Mouse (Mus musculus) intestine, embryonic 16.5 days (tissue): ENCODE data around the gene Klk14. TPM values are rescaled to one million over a fixed set of nuclear protein-coding genes. Genes with fewer than 3 reads are reported as not detected.
A peak's percentile ranks its signal among the peaks of the same experiment; 100 is the strongest.
"Not testable (repeated sequence)": the region's sequence is repeated elsewhere in the genome, so short reads cannot be mapped to it uniquely, and the experiment has no call there.

Source experiments
- ATAC-seq: fragments of 200-750 bp; cut with Nextera tagmentation; 2 replicates; pipeline ENCODE4 v1.8.0; 2017; ENCODE audit warnings: moderate TSS enrichment, moderate library complexity
- H3K27ac ChIP-seq: fragments of 300-500 bp; sonication (generic); 2 replicates; pipeline ENCODE4 v1.5.1; 2014; ENCODE audit warnings: mild to moderate bottlenecking, low read length
- H3K27me3 ChIP-seq: fragments of 300-500 bp; sonication (generic); replicated peaks from 2 replicates; pipeline ENCODE4 v1.6.1; 2014; ENCODE audit warnings: low read length, control low read depth, mixed read lengths; ENCODE audit not compliant: control insufficient read depth, insufficient read depth
- H3K36me3 ChIP-seq: fragments of 300-500 bp; sonication (generic); 2 replicates; pipeline ENCODE4 v1.6.1; 2014; ENCODE audit warnings: low read length, control low read depth; ENCODE audit not compliant: control insufficient read depth, insufficient read depth
- H3K4me1 ChIP-seq: fragments of 300-500 bp; sonication (generic); 2 replicates; pipeline ENCODE4 v1.6.1; 2014; ENCODE audit warnings: low read length, control low read depth, mixed read lengths; ENCODE audit not compliant: control insufficient read depth, insufficient read depth
- H3K4me2 ChIP-seq: fragments of 300-500 bp; sonication (generic); 2 replicates; pipeline ENCODE4 v1.6.1; 2014; ENCODE audit warnings: low read depth, low read length, control low read depth
- H3K4me3 ChIP-seq: fragments of 300-500 bp; sonication (generic); 2 replicates; pipeline ENCODE4 v1.5.1; 2014; ENCODE audit warnings: mild to moderate bottlenecking, low read length
- H3K9ac ChIP-seq: fragments of 300-500 bp; sonication (generic); 2 replicates; pipeline ENCODE4 v1.6.1; 2014; ENCODE audit warnings: low read depth, low read length
- H3K9me3 ChIP-seq: fragments of 300-500 bp; sonication (generic); 2 replicates; pipeline ENCODE4 v1.6.1; 2016; ENCODE audit warnings: low read length, control low read depth; ENCODE audit not compliant: control insufficient read depth
- WGBS: fragments of 180-500 bp; shearing (Covaris S2); extraction: QIAGEN DNeasy Blood & Tissue Kit; methylation state at CpG from one replicate; pipeline ENCODE4 v1.1.7; 2014; 5-methylcytosine and 5-hydroxymethylcytosine counted together
- polyA plus RNA-seq: library from polyadenylated mRNA; unstranded; fragments of >200 nt; fragmentation: Nextera tagmentation; extraction: Ambion mirVana; gene quantifications from 2 replicates; pipeline ENCODE4 v1.2.1, GENCODE M21; 2015

The Klk14 gene
- polyA plus RNA-seq, 1 experiment from 2014 or later, result 0.33 TPM

GRCm38 (mm10) chr7:43671064-43671808 lies 19.0 kb upstream of the Klk14 start:
- peak overlapping the region; percentile 82 for H3K9ac ChIP-seq
- WGBS, result 66% methylated on average over 11 of the region's 11 CpGs
- H3K4me1 ChIP-seq, result peaks cover 8% of the 10 kb centered on the region
- peak; percentile 36 for ATAC-seq
- H3K9me3 ChIP-seq, result peaks cover under 1% of the 10 kb centered on the region; the same call in 1 of the 2 replicates
- peaks cover 14% of the 10 kb centered on the region for H3K36me3 ChIP-seq
- no peaks in the 10 kb centered on the region for H3K27me3 ChIP-seq
- peak overlapping the region; percentile 55; the same call in 1 of the 2 replicates for H3K27ac ChIP-seq
- peak overlapping the region; percentile 60 for H3K4me2 ChIP-seq
- H3K4me3 ChIP-seq, result peak overlapping the region; percentile 78

- Histone ChIP-seq H3K27me3 (no peaks in the 10 kb centered on the region), H3K9ac (peak within 1 kb of the TSS; percentile 82), H3K4me3 (peak within 1 kb of the TSS; percentile 78), H3K4me2 (peak within 1 kb of the TSS; percentile 69), H3K36me3 (peaks cover 21% of the 10 kb centered on the region), H3K4me1 (peaks cover 8% of the 10 kb centered on the region), H3K9me3 (peaks cover 7% of the 10 kb centered on the region; the same call in 1 of the 2 replicates), H3K27ac (peak within 1 kb of the TSS; percentile 68)
- WGBS, result 1% methylated on average over 26 of the region's 26 CpGs
- ATAC-seq, result peak; percentile 94
Measured at GRCm38 (mm10) chr7:43671809-43672580, 18.2 kb upstream of the Klk14 start, which contains the start of gene Ctu1. Gene Ctu1 (plus strand): TSS chr7:43672016.

GRCm38 (mm10) chr7:43672581-43673260 lies 17.5 kb upstream of the Klk14 start:
- no peak overlapping the region for H3K27ac ChIP-seq
- peak overlapping the region; percentile 78 for H3K4me3 ChIP-seq
- WGBS, result 7% methylated on average over 10 of the region's 10 CpGs
- peaks cover 28% of the 10 kb centered on the region for H3K36me3 ChIP-seq
- peak overlapping the region; percentile 69 for H3K4me2 ChIP-seq
- H3K27me3 ChIP-seq, result no peaks in the 10 kb centered on the region
- H3K9me3 ChIP-seq, result peaks cover 7% of the 10 kb centered on the region; the same call in 1 of the 2 replicates
- H3K4me1 ChIP-seq, result peaks cover 8% of the 10 kb centered on the region
- ATAC-seq, result no peak
- H3K9ac ChIP-seq, result peak overlapping the region; percentile 82

- Histone ChIP-seq H3K27me3 (no peaks in the 10 kb centered on the region), H3K9ac (no peak overlapping the region), H3K36me3 (peaks cover 32% of the 10 kb centered on the region), H3K4me3 (no peak overlapping the region), H3K4me1 (peaks cover 8% of the 10 kb centered on the region), H3K27ac (no peak overlapping the region), H3K9me3 (peaks cover 7% of the 10 kb centered on the region; the same call in 1 of the 2 replicates), H3K4me2 (no peak overlapping the region)
- 92% methylated on average over 32 of the region's 32 CpGs for WGBS
- ATAC-seq, result no peak
Measured at GRCm38 (mm10) chr7:43675091-43675490, 15.1 kb upstream of the Klk14 start.

GRCm38 (mm10) chr7:43678517-43678916 lies 11.7 kb upstream of the Klk14 start:
- Histone ChIP-seq H3K4me1 (no peaks in the 10 kb centered on the region), H3K36me3 (peaks cover 32% of the 10 kb centered on the region), H3K4me2 (no peak overlapping the region), H3K9me3 (peaks cover 7% of the 10 kb centered on the region; the same call in 1 of the 2 replicates), H3K9ac (no peak overlapping the region), H3K4me3 (no peak overlapping the region), H3K27me3 (no peaks in the 10 kb centered on the region), H3K27ac (no peak overlapping the region)
- ATAC-seq, result no peak

GRCm38 (mm10) chr7:43680960-43681359 lies 9.3 kb upstream of the Klk14 start:
- no peaks in the 10 kb centered on the region for H3K27me3 ChIP-seq
- H3K36me3 ChIP-seq, result peaks cover 21% of the 10 kb centered on the region
- H3K4me3 ChIP-seq, result no peak overlapping the region

GRCm38 (mm10) chr7:43682511-43682910 lies 7.7 kb upstream of the Klk14 start:
- H3K4me2 ChIP-seq, H3K4me3 ChIP-seq, H3K9ac ChIP-seq, H3K9me3 ChIP-seq, H3K36me3 ChIP-seq, H3K27ac ChIP-seq, H3K27me3 ChIP-seq, ATAC-seq, H3K4me1 ChIP-seq: not testable (repeated sequence)
- 20% methylated on average over 1 of the region's 1 CpGs for WGBS

More at GRCm38 (mm10) chr7:43680960-43681359, 9.3 kb upstream of the Klk14 start:
- Histone ChIP-seq H3K4me1 (no peaks in the 10 kb centered on the region), H3K4me2 (no peak overlapping the region), H3K9ac (no peak overlapping the region), H3K9me3 (peaks cover 7% of the 10 kb centered on the region; the same call in 1 of the 2 replicates), H3K27ac (no peak overlapping the region)
- ATAC-seq, result peak; percentile 47; the same call in 1 of the 2 replicates
- 16% methylated on average over 5 of the region's 5 CpGs for WGBS

GRCm38 (mm10) chr7:43685088-43685487 lies 5.1 kb upstream of the Klk14 start:
- Histone ChIP-seq H3K36me3 (no peaks in the 10 kb centered on the region), H3K27ac (no peak overlapping the region), H3K4me1 (no peaks in the 10 kb centered on the region), H3K4me2 (no peak overlapping the region), H3K9me3 (no peaks in the 10 kb centered on the region), H3K27me3 (no peaks in the 10 kb centered on the region), H3K4me3 (no peak overlapping the region), H3K9ac (no peak overlapping the region)
- ATAC-seq, result no peak
- WGBS, result 63% methylated on average over 7 of the region's 7 CpGs

- H3K4me1 ChIP-seq, result no peaks in the 10 kb centered on the region
- no peak overlapping the region for H3K4me3 ChIP-seq
- no peak overlapping the region for H3K9ac ChIP-seq
- no peak overlapping the region for H3K4me2 ChIP-seq
- no peaks in the 10 kb centered on the region for H3K27me3 ChIP-seq
- whole genome bisulfite sequencing, result 80% methylated on average over 3 of the region's 3 CpGs
- H3K36me3 ChIP-seq, result no peaks in the 10 kb centered on the region
- no peak overlapping the region for H3K27ac ChIP-seq
- no peak for ATAC-seq
- no peaks in the 10 kb centered on the region for H3K9me3 ChIP-seq
Measured at GRCm38 (mm10) chr7:43710031-43710430, 19.8 kb downstream of the Klk14 start.
